Mouse (Mus musculus): Measurements from ENCODE around the gene 4933428G20Rik. TPM values are rescaled to one million over a fixed set of nuclear protein-coding genes. Genes with fewer than 3 reads are reported as not detected.

Gene 4933428G20Rik
- 0.10 and 0.15 TPM in 2 replicates for polyA plus RNA-seq (2012; rRNA removed)

DNA sequence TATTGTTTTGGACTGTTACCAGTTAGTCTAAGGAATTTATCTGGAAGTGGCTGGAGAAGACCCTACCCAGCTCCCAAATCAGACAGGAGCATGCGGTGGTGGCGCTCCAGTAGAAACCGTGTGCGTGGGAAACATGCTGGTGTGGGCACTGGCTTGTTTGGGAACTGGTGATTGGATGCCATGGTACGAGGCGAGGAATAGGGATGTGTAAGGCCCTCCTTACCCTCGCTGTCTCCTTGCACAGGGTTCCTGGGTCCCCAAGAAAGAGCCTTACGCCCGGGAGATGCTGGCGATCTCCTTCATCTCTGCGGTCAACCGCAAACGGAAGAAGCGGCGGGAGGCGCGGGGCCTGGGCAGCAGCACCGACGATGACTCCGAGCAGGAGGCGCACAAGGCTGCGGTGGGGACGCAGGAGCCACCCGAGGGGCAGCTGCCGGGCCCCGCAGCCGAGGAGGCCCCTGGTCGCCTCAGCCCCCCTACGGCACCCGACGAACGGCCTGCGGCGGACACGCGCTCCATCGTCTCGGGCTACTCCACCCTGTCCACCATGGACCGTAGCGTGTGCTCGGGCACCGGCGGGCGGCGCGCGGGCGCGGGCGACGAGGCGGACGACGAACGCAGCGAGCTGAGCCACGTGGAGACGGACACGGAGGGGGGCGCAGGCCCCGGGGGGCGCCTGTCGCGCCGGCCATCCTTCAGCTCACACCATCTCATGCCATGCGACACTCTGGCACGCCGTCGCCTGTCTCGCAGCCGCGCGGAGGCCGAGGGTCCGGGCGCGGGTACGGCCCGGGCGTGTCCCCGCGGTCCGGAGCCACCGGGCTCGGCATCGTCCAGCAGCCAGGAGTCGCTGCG, at the start of gene 4933428G20Rik:
Gene 4933428G20Rik (minus strand): TSS at position 476 of the 855 bp plus-strand sequence.

Other genes with a start within 250 kb of the 4933428G20Rik start
- 25.6 and 48.4 TPM in 2 replicates for gene Npepps, start 219.7 kb downstream of the 4933428G20Rik start, polyA plus RNA-seq (2012; rRNA removed)
- gene Mrpl45, start 184.6 kb downstream of the 4933428G20Rik start, polyA plus RNA-seq (2012; rRNA removed), result 8.5 and 11.9 TPM in 2 replicates
- gene Gpr179, start 148.3 kb downstream of the 4933428G20Rik start, polyA plus RNA-seq (2012; rRNA removed), result 0.46 and 0.54 TPM in 2 replicates
- 19.6 and 19.8 TPM in 2 replicates for gene Socs7, start 137.8 kb downstream of the 4933428G20Rik start, polyA plus RNA-seq (2012; rRNA removed)
- gene Arhgap23, start 84.8 kb downstream of the 4933428G20Rik start, polyA plus RNA-seq (2012; rRNA removed), result 63.3 and 93.6 TPM in 2 replicates
- gene Srcin1, start 75.8 kb upstream of the 4933428G20Rik start, polyA plus RNA-seq (2012; rRNA removed), result 10.1 and 13.6 TPM in 2 replicates
- 3.7 and 7.0 TPM in 2 replicates for gene Epop, start 129.4 kb upstream of the 4933428G20Rik start, polyA plus RNA-seq (2012; rRNA removed)
- gene Mllt6, start 163.1 kb upstream of the 4933428G20Rik start, polyA plus RNA-seq (2012; rRNA removed), result 74.9 and 84.5 TPM in 2 replicates
- 27.7 and 41.6 TPM in 2 replicates for gene Cisd3, start 185.5 kb upstream of the 4933428G20Rik start, polyA plus RNA-seq (2012; rRNA removed)
- gene Pcgf2, start 200.2 kb upstream of the 4933428G20Rik start, polyA plus RNA-seq (2012; rRNA removed), result 89.5 and 142 TPM in 2 replicates
- 324 and 437 TPM in 2 replicates for gene Psmb3, start 203.1 kb upstream of the 4933428G20Rik start, polyA plus RNA-seq (2012; rRNA removed)
- gene Pip4k2b, start 244.4 kb upstream of the 4933428G20Rik start, polyA plus RNA-seq (2012; rRNA removed), result 17.3 and 18.1 TPM in 2 replicates